Mouse (Mus musculus) CH12.LX (cell line): ENCODE results near the gene Banf2. TPM values are rescaled to one million over a fixed set of nuclear protein-coding genes. Genes with fewer than 3 reads are reported as not detected.

Experiments
- DNase-seq: peaks from one replicate; pipeline ENCODE4 v3.0.0-alpha.2; 2013; ENCODE audit errors: extremely low read depth
- H3K27ac ChIP-seq: 2 replicates; pipeline ENCODE4 v1.5.1; 2012; ENCODE audit warnings: low read depth, mild to moderate bottlenecking, control low read depth, moderate library complexity; ENCODE audit not compliant: insufficient read depth
- H3K27me3 ChIP-seq: replicated peaks from 2 replicates; pipeline ENCODE3; 2012; ENCODE audit warnings: inconsistent platforms
- H3K36me3 ChIP-seq, 2 experiments: replicated peaks in 1 of 2; 2 replicates each; pipeline versions ENCODE3 to v1.6.1; 2012; ENCODE audit warnings: inconsistent platforms in 1 of 2, low read length in 1 of 2, mild to moderate bottlenecking in 1 of 2, mixed read lengths in 1 of 2, moderate library complexity in 1 of 2; ENCODE audit not compliant: control insufficient read depth in 1 of 2, insufficient read depth in 1 of 2
- H3K4me1 ChIP-seq, 2 experiments: 2 replicates each; pipeline ENCODE4 v1.6.1; 2012; ENCODE audit warnings: inconsistent platforms in 1 of 2, moderate library complexity in 1 of 2; ENCODE audit not compliant: insufficient read depth in 2 of 2, control insufficient read depth in 1 of 2
- H3K4me2 ChIP-seq: 2 replicates; pipeline ENCODE4 v1.6.1; 2012; ENCODE audit warnings: low read depth, mild to moderate bottlenecking, control low read depth; ENCODE audit not compliant: poor library complexity, insufficient read depth, severe bottlenecking
- H3K4me3 ChIP-seq, 3 experiments: fragments of 150-350 bp in 1 of 3; sonication (generic) in 1 of 3; replicated peaks in 1 of 3; 2 replicates each; pipeline versions ENCODE3 to v1.5.1; 2011 to 2012; ENCODE audit warnings: low read depth in 2 of 3, low read length in 2 of 3, mild to moderate bottlenecking in 2 of 3, moderate library complexity in 2 of 3, control low read depth in 1 of 3, improper control_type of control experiment in 1 of 3, inconsistent platforms in 1 of 3, mixed read lengths in 1 of 3; ENCODE audit not compliant: poor library complexity in 1 of 3
- H3K79me2 ChIP-seq: replicated peaks from 2 replicates; pipeline ENCODE4 v1.6.1; 2012; ENCODE audit warnings: mild to moderate bottlenecking, moderate library complexity; ENCODE audit not compliant: control insufficient read depth, poor library complexity, insufficient read depth, severe bottlenecking; ENCODE audit errors: extremely low read depth
- H3K9ac ChIP-seq: 2 replicates; pipeline ENCODE4 v1.6.1; 2012; ENCODE audit warnings: low read depth, mild to moderate bottlenecking, control low read depth, moderate library complexity; ENCODE audit not compliant: insufficient read depth
- H3K9me3 ChIP-seq: replicated peaks from 2 replicates; pipeline ENCODE3; 2012; ENCODE audit warnings: low read length, inconsistent platforms, mixed read lengths
- CHD2 ChIP-seq: IDR thresholded peaks from 2 replicates; pipeline ENCODE4 v1.6.1; 2011; ENCODE audit warnings: low read length, improper control_type of control experiment
- CTCF ChIP-seq, 2 experiments: IDR thresholded peaks in 1 of 2; conservative IDR thresholded peaks in 1 of 2; 2 replicates each; pipeline ENCODE4 v1.5.1; 2011 to 2012; ENCODE audit warnings: low read depth in 2 of 2, low read length in 2 of 2, improper control_type of control experiment in 1 of 2, inconsistent platforms in 1 of 2, mild to moderate bottlenecking in 1 of 2, moderate library complexity in 1 of 2
- ELF1 ChIP-seq: IDR thresholded peaks from 2 replicates; pipeline ENCODE4 v1.6.1; 2014; ENCODE audit warnings: low read depth, mild to moderate bottlenecking, inconsistent platforms, low read length, improper control_type of control experiment
- GABPA ChIP-seq: IDR thresholded peaks from 2 replicates; pipeline ENCODE4 v1.6.1; 2012; ENCODE audit warnings: low read depth, low read length, improper control_type of control experiment, inconsistent platforms; ENCODE audit not compliant: insufficient replicate concordance
- IRF4 ChIP-seq: IDR thresholded peaks from 2 replicates; pipeline ENCODE4 v1.6.1; 2014; ENCODE audit warnings: low read depth, mild to moderate bottlenecking, inconsistent platforms, low read length, improper control_type of control experiment
- JUND ChIP-seq: conservative IDR thresholded peaks from 2 replicates; pipeline ENCODE4 v1.6.1; 2011; ENCODE audit warnings: low read depth, low read length, improper control_type of control experiment
- MAZ ChIP-seq: IDR thresholded peaks from 2 replicates; pipeline ENCODE4 v1.6.1; 2012; ENCODE audit warnings: low read depth, mild to moderate bottlenecking, inconsistent platforms, low read length, improper control_type of control experiment, moderate library complexity
- MEF2A ChIP-seq: IDR thresholded peaks from 2 replicates; pipeline ENCODE4 v1.6.1; 2014; ENCODE audit warnings: low read depth, mild to moderate bottlenecking, inconsistent platforms, low read length, improper control_type of control experiment, borderline replicate concordance
- MXI1 ChIP-seq: IDR thresholded peaks from 2 replicates; pipeline ENCODE4 v1.6.1; 2011; ENCODE audit warnings: mild to moderate bottlenecking, low read depth, low read length, improper control_type of control experiment
- PAX5 ChIP-seq: IDR thresholded peaks from 2 replicates; pipeline ENCODE4 v1.6.1; 2012; ENCODE audit warnings: low read length, inconsistent platforms, mixed read lengths
- POLR2AphosphoS2 ChIP-seq: IDR thresholded peaks from 2 replicates; pipeline ENCODE4 v1.6.1; 2011; ENCODE audit warnings: low read depth, low read length, improper control_type of control experiment
- SMC3 ChIP-seq: IDR thresholded peaks from 2 replicates; pipeline ENCODE4 v1.6.1; 2011; ENCODE audit warnings: low read depth, low read length, improper control_type of control experiment
- UBTF ChIP-seq: IDR thresholded peaks from 2 replicates; pipeline ENCODE4 v1.6.1; 2012; ENCODE audit warnings: low read depth, mild to moderate bottlenecking, inconsistent platforms, low read length, improper control_type of control experiment, moderate library complexity
- USF2 ChIP-seq: conservative IDR thresholded peaks from 2 replicates; pipeline ENCODE4 v1.6.1; 2011; ENCODE audit warnings: low read depth, low read length, improper control_type of control experiment
- ZKSCAN1 ChIP-seq: IDR thresholded peaks from 2 replicates; pipeline ENCODE4 v1.6.1; 2012; ENCODE audit warnings: low read depth, inconsistent platforms, low read length, improper control_type of control experiment, borderline replicate concordance
- ZMIZ1 ChIP-seq: IDR thresholded peaks from 2 replicates; pipeline ENCODE4 v1.6.1; 2012; ENCODE audit warnings: low read depth, mild to moderate bottlenecking, inconsistent platforms, low read length, improper control_type of control experiment
- ZNF384 ChIP-seq: IDR thresholded peaks from 2 replicates; pipeline ENCODE4 v1.6.1; 2012; ENCODE audit warnings: low read depth, low read length, improper control_type of control experiment, inconsistent platforms
- dilution Hi-C: fragments of 300-500 bp; cut with MboI; formaldehyde crosslinking; loops from 2 replicates; pipeline ENCODE4 v1.14.3; 2020; ENCODE audit warnings: low sequenced_read_pairs; ENCODE audit not compliant: extremely low pct_unique_long_range_greater_than_20kb, extremely low pct_ligation_motif_present
- in situ Hi-C: fragments of 300-500 bp; cut with MboI; formaldehyde crosslinking; loops from 3 replicates; pipeline ENCODE4 v1.14.3; 2019; ENCODE audit warnings: low sequenced_read_pairs, low pct_ligation_motif_present, low pct_unique_long_range_greater_than_20kb, mixed read lengths
- polyA plus RNA-seq: library from polyadenylated mRNA; unstranded; fragments of >175 nt; gene quantifications from 2 replicates; pipeline ENCODE4 v1.2.1, GENCODE M21; 2012; ENCODE audit warnings: low read depth; ENCODE audit not compliant: insufficient read length
- total RNA-seq, 2 experiments: library from RNA; depleted of rRNA; stranded (reverse); fragments of 300-350 nt in 1 of 2; fragments of >200 nt in 1 of 2; gene quantifications; 2 replicates each; pipeline ENCODE4 v1.2.3; 2012 to 2014

The Banf2 gene
- total and polyA plus RNA-seq, 3 experiments = not detected

GRCm38 (mm10) chr2:144069663-144070062, 36.8 kb downstream of the Banf2 start:
- no peak overlapping the region for H3K4me3 ChIP-seq
- no peaks in the 10 kb centered on the region for H3K36me3 ChIP-seq
- H3K27me3 ChIP-seq = no peaks in the 10 kb centered on the region
- in situ Hi-C loops (no loop called here), dilution Hi-C loops (no loop called here)
- H3K27ac ChIP-seq = no peak overlapping the region
- no peak overlapping the region for H3K9ac ChIP-seq
- H3K4me2 ChIP-seq = no peak overlapping the region
- peaks cover 3 to 29% of the 10 kb centered on the region in 2 experiments; a peak in 3 of 4 replicates for H3K4me1 ChIP-seq
- peaks cover 5% of the 10 kb centered on the region for H3K9me3 ChIP-seq
- TF ChIP-seq PAX5 (no peak), MAZ (no peak), USF2 (no peak), JUND (no peak), CHD2 (no peak), CTCF (conservative IDR thresholded peaks at IDR 0.05 in 1 of 2, IDR thresholded peaks at IDR 0.05 in 1 of 2; ENCODE audit: low read depth in 2 of 2, low read length in 2 of 2) (no peak), IRF4 (no peak), SMC3 (no peak), MEF2A (no peak), ZKSCAN1 (no peak)
- TF ChIP-seq, all 38 proteins: peak for 0
- no peaks in the 10 kb centered on the region for H3K79me2 ChIP-seq
- no peak for DNase-seq

GRCm38 (mm10) chr2:144070479-144070878, 37.6 kb downstream of the Banf2 start:
- dilution Hi-C loops (no loop called here), in situ Hi-C loops (no loop called here)
- no peak overlapping the region for H3K27ac ChIP-seq
- TF ChIP-seq JUND (no peak), POLR2AphosphoS2 (no peak), MXI1 (no peak)
- H3K27me3 ChIP-seq = no peaks in the 10 kb centered on the region
- H3K4me3 ChIP-seq = no peak overlapping the region
- no peaks in the 10 kb centered on the region for H3K36me3 ChIP-seq
- peaks cover 5% of the 10 kb centered on the region for H3K9me3 ChIP-seq
- no peaks in the 10 kb centered on the region for H3K79me2 ChIP-seq
- H3K9ac ChIP-seq = no peak overlapping the region
- no peak overlapping the region for H3K4me2 ChIP-seq
- H3K4me1 ChIP-seq = peaks cover 3 to 29% of the 10 kb centered on the region in 2 experiments; a peak in 3 of 4 replicates
- no peak for DNase-seq

- dilution Hi-C loops (no loop called here), in situ Hi-C loops (no loop called here)
- H3K4me3 ChIP-seq = no peak overlapping the region
- no peak overlapping the region for H3K9ac ChIP-seq
- H3K79me2 ChIP-seq = no peaks in the 10 kb centered on the region
- H3K9me3 ChIP-seq = no peaks in the 10 kb centered on the region
- peaks cover 3 to 31% of the 10 kb centered on the region in 2 experiments; a peak in 3 of 4 replicates for H3K4me1 ChIP-seq
- no peak overlapping the region for H3K27ac ChIP-seq
- no peak overlapping the region for H3K4me2 ChIP-seq
- no peak for DNase-seq
- no peaks in the 10 kb centered on the region for H3K27me3 ChIP-seq
- H3K36me3 ChIP-seq = no peaks in the 10 kb centered on the region
- TF ChIP-seq ZMIZ1 (no peak), ZNF384 (no peak), UBTF (no peak), GABPA (no peak), ELF1 (no peak), JUND (no peak), ZKSCAN1 (no peak)
Observed at GRCm38 (mm10) chr2:144072642-144073041, 39.8 kb downstream of the Banf2 start.
